ENCODE assay signal across 12 mouse cellular contexts in genomic region chr7:46962132-46962531, GRCm38 (mm10). TPM values are rescaled to one million over a fixed set of nuclear protein-coding genes. Genes with fewer than 3 reads are reported as not detected.
DNase-seq lines count a peak whose midpoint lies in the region; ATAC-seq lines count a peak whose summit lies in the region.
"Had no signal": no experiment of that assay in that cellular context is flagged by ENCODE, and none has a peak within 500 bp of the region (broad histone marks: within the 10 kb centered on the region; RNA-seq: fewer than 3 reads in every experiment).

No protein-coding gene starts in this region.

- no peak overlapping the region for H3K4me3 ChIP-seq in forebrain, embryonic 15.5 days
- no peak overlapping the region for H3K4me3 ChIP-seq in forebrain, embryonic 16.5 days (replicated peaks; ENCODE audit: low read length)
- no peak overlapping the region for H3K4me3 ChIP-seq in kidney, embryonic 14.5 days (ENCODE audit: low read length)
- H3K4me3 ChIP-seq in liver, embryonic 12.5 days, result no peak overlapping the region
- H3K4me3 ChIP-seq: embryonic facial prominence, embryonic 15.5 days; left cerebral cortex, adult 2 months had no signal

- no peak for ATAC-seq in forebrain, embryonic 15.5 days (replicated peaks)
- no peak for ATAC-seq in forebrain, embryonic 16.5 days
- ATAC-seq in kidney, embryonic 14.5 days (ENCODE audit: low FRiP score, low TSS enrichment), result no peak
- ATAC-seq in liver, embryonic 12.5 days, result no peak
- ATAC-seq in monocyte, adult 5-6 weeks (replicated peaks; ENCODE audit: insufficient number of reproducible peaks, low FRiP score, low TSS enrichment, poor library complexity, severe bottlenecking), result no peak
- ATAC-seq: liver, postnatal 0 days had no signal

- no peaks in the 10 kb centered on the region for H3K36me3 ChIP-seq in forebrain, embryonic 15.5 days
- H3K36me3 ChIP-seq in forebrain, embryonic 16.5 days (ENCODE audit: control insufficient read depth, insufficient read depth), result no peaks in the 10 kb centered on the region
- H3K36me3 ChIP-seq in kidney, embryonic 14.5 days (ENCODE audit: control insufficient read depth, insufficient read depth, low read length), result no peaks in the 10 kb centered on the region
- H3K36me3 ChIP-seq in liver, embryonic 12.5 days, result no peaks in the 10 kb centered on the region
- H3K36me3 ChIP-seq: embryonic facial prominence, embryonic 15.5 days had no signal

- H3K27ac ChIP-seq in forebrain, embryonic 15.5 days (replicated peaks), result peak overlapping the region; percentile 79
- no peak overlapping the region; the same call in 1 of the 2 replicates for H3K27ac ChIP-seq in forebrain, embryonic 16.5 days (ENCODE audit: low read length)
- H3K27ac ChIP-seq in kidney, embryonic 14.5 days (ENCODE audit: low read depth, low read length), result no peak overlapping the region
- no peak overlapping the region for H3K27ac ChIP-seq in liver, embryonic 12.5 days
- H3K27ac ChIP-seq: left cerebral cortex, adult 2 months had no signal

- no peak overlapping the region for H3K9ac ChIP-seq in forebrain, embryonic 15.5 days (replicated peaks)
- no peak overlapping the region for H3K9ac ChIP-seq in forebrain, embryonic 16.5 days (replicated peaks; ENCODE audit: low read depth, low read length)
- H3K9ac ChIP-seq in kidney, embryonic 14.5 days (ENCODE audit: low read depth, low read length), result no peak overlapping the region
- H3K9ac ChIP-seq in liver, embryonic 12.5 days, result no peak overlapping the region
- H3K9ac ChIP-seq: embryonic facial prominence, embryonic 15.5 days; liver, postnatal 0 days had no signal

- H3K27me3 ChIP-seq in forebrain, embryonic 15.5 days, result no peaks in the 10 kb centered on the region; the same call in 1 of the 2 replicates
- H3K27me3 ChIP-seq in forebrain, embryonic 16.5 days (replicated peaks; ENCODE audit: control insufficient read depth, insufficient read depth, low read length), result 0 out of 2 replicates have a peak, but pooled peaks cover 2% of the 10 kb centered on the region
- no peaks in the 10 kb centered on the region; the same call in 1 of the 2 replicates for H3K27me3 ChIP-seq in kidney, embryonic 14.5 days (ENCODE audit: control insufficient read depth, insufficient read depth, low read length)
- H3K27me3 ChIP-seq in liver, embryonic 12.5 days (replicated peaks), result peaks cover 16% of the 10 kb centered on the region

- DNase-seq in kidney, postnatal 10 days, result peak; percentile 21
- DNase-seq in 3T3-L1 (ENCODE audit: low read depth, low spot score), result peak; percentile 82
- peak; percentile 40 for DNase-seq in fibroblast of lung, adult 2 months (ENCODE audit: low read depth)
- DNase-seq: gastrocnemius, postnatal 25 days had no signal

- no peak overlapping the region for H3K4me2 ChIP-seq in forebrain, embryonic 15.5 days (replicated peaks)
- no peak overlapping the region for H3K4me2 ChIP-seq in forebrain, embryonic 16.5 days (ENCODE audit: low read length)
- no peak overlapping the region for H3K4me2 ChIP-seq in kidney, embryonic 14.5 days (replicated peaks; ENCODE audit: low read depth, low read length)
- no peak overlapping the region for H3K4me2 ChIP-seq in liver, embryonic 12.5 days

- peaks cover 32% of the 10 kb centered on the region for H3K4me1 ChIP-seq in forebrain, embryonic 15.5 days
- peaks cover 18% of the 10 kb centered on the region for H3K4me1 ChIP-seq in forebrain, embryonic 16.5 days (replicated peaks; ENCODE audit: control insufficient read depth, insufficient read depth, low read length)
- H3K4me1 ChIP-seq in kidney, embryonic 14.5 days (ENCODE audit: control insufficient read depth, insufficient read depth, low read length), result no peaks in the 10 kb centered on the region; the same call in 1 of the 2 replicates
- H3K4me1 ChIP-seq in liver, embryonic 12.5 days, result peaks cover 29% of the 10 kb centered on the region

- H3K9me3 ChIP-seq in forebrain, embryonic 15.5 days, result no peaks in the 10 kb centered on the region
- no peaks in the 10 kb centered on the region for H3K9me3 ChIP-seq in forebrain, embryonic 16.5 days (ENCODE audit: control insufficient read depth, low read length)
- H3K9me3 ChIP-seq in kidney, embryonic 14.5 days (ENCODE audit: control insufficient read depth, low read length), result no peaks in the 10 kb centered on the region
- H3K9me3 ChIP-seq in liver, embryonic 12.5 days (replicated peaks), result no peaks in the 10 kb centered on the region
- H3K9me3 ChIP-seq: embryonic facial prominence, embryonic 15.5 days had no signal

RNA-seq across cellular contexts. Expression of gene Uevld, which starts 3.8 kb away (rescaled TPM):
- polyA plus RNA-seq in forebrain, embryonic 15.5 days (2015; fragmentation: Nextera tagmentation; extraction: Ambion mirVana), result 8.1 and 8.9 TPM in 2 replicates
- 7.7 and 8.9 TPM in 2 replicates for polyA plus RNA-seq in forebrain, embryonic 16.5 days (2015; fragmentation: Nextera tagmentation; extraction: Ambion mirVana)
- 10.1 and 13.6 TPM in 2 replicates for polyA plus RNA-seq in kidney, embryonic 14.5 days (2014; fragmentation: Nextera tagmentation; extraction: Ambion mirVana)
- polyA plus RNA-seq in liver, embryonic 12.5 days (2016; fragmentation: Nextera tagmentation; extraction: Ambion mirVana), result 6.9 and 7.1 TPM in 2 replicates
- total RNA-seq in monocyte, adult 5-6 weeks (2017), result 4.8 to 9.9 TPM (median 6.4 TPM) in 3 replicates

RNA-seq across cellular contexts. Expression of gene Gm9999, which starts 21.2 kb away (rescaled TPM):
- not detected in 2 replicates for polyA plus RNA-seq in forebrain, embryonic 15.5 days (2015; fragmentation: Nextera tagmentation; extraction: Ambion mirVana)
- polyA plus RNA-seq in forebrain, embryonic 16.5 days (2015; fragmentation: Nextera tagmentation; extraction: Ambion mirVana), result not detected in 2 replicates
- not detected in 2 replicates for polyA plus RNA-seq in kidney, embryonic 14.5 days (2014; fragmentation: Nextera tagmentation; extraction: Ambion mirVana)
- polyA plus RNA-seq in liver, embryonic 12.5 days (2016; fragmentation: Nextera tagmentation; extraction: Ambion mirVana), result not detected in 2 replicates
- total RNA-seq in monocyte, adult 5-6 weeks (2017), result not detected in 3 replicates
- total RNA-seq: gastrocnemius, postnatal 25 days; left cerebral cortex, adult 2 months had no signal
- polyA plus RNA-seq: embryonic facial prominence, embryonic 15.5 days; liver, postnatal 0 days had no signal

RNA-seq across cellular contexts. Expression of gene Tsg101, which starts 42.4 kb away (rescaled TPM):
- polyA plus RNA-seq in forebrain, embryonic 15.5 days (2015; fragmentation: Nextera tagmentation; extraction: Ambion mirVana), result 399 and 413 TPM in 2 replicates
- polyA plus RNA-seq in forebrain, embryonic 16.5 days (2015; fragmentation: Nextera tagmentation; extraction: Ambion mirVana), result 424 and 426 TPM in 2 replicates
- 183 and 204 TPM in 2 replicates for polyA plus RNA-seq in kidney, embryonic 14.5 days (2014; fragmentation: Nextera tagmentation; extraction: Ambion mirVana)
- polyA plus RNA-seq in liver, embryonic 12.5 days (2016; fragmentation: Nextera tagmentation; extraction: Ambion mirVana), result 84.7 and 87.5 TPM in 2 replicates
- 27.2 to 80.4 TPM (median 57.3 TPM) in 3 replicates for total RNA-seq in monocyte, adult 5-6 weeks (2017)

RNA-seq across cellular contexts. Expression of gene Spty2d1, which starts 46.1 kb away (rescaled TPM):
- 11.5 and 12.2 TPM in 2 replicates for polyA plus RNA-seq in forebrain, embryonic 15.5 days (2015; fragmentation: Nextera tagmentation; extraction: Ambion mirVana)
- polyA plus RNA-seq in forebrain, embryonic 16.5 days (2015; fragmentation: Nextera tagmentation; extraction: Ambion mirVana), result 11.2 and 14.3 TPM in 2 replicates
- polyA plus RNA-seq in kidney, embryonic 14.5 days (2014; fragmentation: Nextera tagmentation; extraction: Ambion mirVana), result 9.6 and 15.7 TPM in 2 replicates
- polyA plus RNA-seq in liver, embryonic 12.5 days (2016; fragmentation: Nextera tagmentation; extraction: Ambion mirVana), result 16.8 and 17.7 TPM in 2 replicates
- total RNA-seq in monocyte, adult 5-6 weeks (2017), result 84.5 to 99.8 TPM (median 97.7 TPM) in 3 replicates

Comparison
In these comparisons a context has a peak if more than half of its experiments do, and no peak if none do; other contexts are left out.
1. DNase-seq: peak in every context shown above with its lines; median percentile 82 in 3T3-L1; 40 in fibroblast of lung, adult 2 months; 21 in kidney, postnatal 10 days.